Mouse (Mus musculus) G1E (cell line): ENCODE data around the gene Stc2. TPM values are rescaled to one million over a fixed set of nuclear protein-coding genes. Genes with fewer than 3 reads are reported as not detected.

Experiments
- ATAC-seq: 2 replicates; pipeline ENCODE4 v1.8.0; 2016; ENCODE audit warnings: mild to moderate bottlenecking; ENCODE audit not compliant: insufficient number of reproducible peaks, poor library complexity, low FRiP score, severe bottlenecking; ENCODE audit errors: extremely low read depth
- DNase-seq: peaks from one replicate; pipeline ENCODE4 v3.0.0; 2012; ENCODE audit warnings: low spot score
- H3K27me3 ChIP-seq: 2 replicates; pipeline ENCODE4 v1.6.1; 2012; ENCODE audit warnings: mild to moderate bottlenecking, low read length, inconsistent platforms; ENCODE audit not compliant: insufficient read depth
- H3K36me3 ChIP-seq: replicated peaks from 2 replicates; pipeline ENCODE3; 2012; ENCODE audit warnings: mild to moderate bottlenecking, inconsistent platforms
- H3K4me1 ChIP-seq: 2 replicates; pipeline ENCODE4 v1.6.1; 2012; ENCODE audit warnings: low read depth, low read length, inconsistent platforms, mixed read lengths; ENCODE audit not compliant: insufficient read depth
- H3K4me3 ChIP-seq: 2 replicates; pipeline ENCODE4 v1.5.1; 2012; ENCODE audit warnings: low read depth, mild to moderate bottlenecking, inconsistent platforms, low read length, moderate library complexity, mixed read lengths
- H3K9me3 ChIP-seq: replicated peaks from 2 replicates; pipeline ENCODE4 v1.6.1; 2012; ENCODE audit warnings: inconsistent platforms
- CTCF ChIP-seq: IDR thresholded peaks from 2 replicates; pipeline ENCODE4 v1.5.1; 2012; ENCODE audit warnings: low read depth, low read length, inconsistent platforms, mixed read lengths
- GATA1 ChIP-seq: IDR thresholded peaks from 2 replicates; pipeline ENCODE4 v1.6.1; 2012; ENCODE audit warnings: borderline replicate concordance, low read length, inconsistent platforms, mixed read lengths
- GATA2 ChIP-seq: IDR thresholded peaks from 2 replicates; pipeline ENCODE4 v1.6.1; 2012; ENCODE audit warnings: low read depth, low read length, inconsistent platforms, borderline replicate concordance
- POLR2AphosphoS5 ChIP-seq: IDR thresholded peaks from 2 replicates; pipeline ENCODE4 v1.6.1; 2012; ENCODE audit warnings: low read depth, low read length, inconsistent platforms; ENCODE audit not compliant: insufficient replicate concordance
- TAL1 ChIP-seq: conservative IDR thresholded peaks from 2 replicates; pipeline ENCODE4 v1.6.1; 2012; ENCODE audit warnings: low read depth, low read length, inconsistent platforms, mixed read lengths
- polyA plus RNA-seq: library from polyadenylated mRNA; stranded (reverse); fragments of >175 nt; gene quantifications from 2 replicates; pipeline ENCODE4 v1.2.3, GENCODE M21; 2012
- total RNA-seq, 2 experiments: library from RNA; stranded (forward) in 1 of 2; stranded (reverse) in 1 of 2; fragments of 200-1000 nt in 1 of 2; fragments of >200 nt in 1 of 2; fragmentation: Nextera tagmentation in 1 of 2; gene quantifications; 2 replicates each; pipeline ENCODE4 v1.2.3; 2014 to 2017

Stc2 gene
- total RNA-seq (2014; fragmentation: Nextera tagmentation) (not detected in 2 replicates), total RNA-seq (2017) (0.12 and 0.33 TPM in 2 replicates), polyA plus RNA-seq (not detected in 2 replicates)

DNA sequence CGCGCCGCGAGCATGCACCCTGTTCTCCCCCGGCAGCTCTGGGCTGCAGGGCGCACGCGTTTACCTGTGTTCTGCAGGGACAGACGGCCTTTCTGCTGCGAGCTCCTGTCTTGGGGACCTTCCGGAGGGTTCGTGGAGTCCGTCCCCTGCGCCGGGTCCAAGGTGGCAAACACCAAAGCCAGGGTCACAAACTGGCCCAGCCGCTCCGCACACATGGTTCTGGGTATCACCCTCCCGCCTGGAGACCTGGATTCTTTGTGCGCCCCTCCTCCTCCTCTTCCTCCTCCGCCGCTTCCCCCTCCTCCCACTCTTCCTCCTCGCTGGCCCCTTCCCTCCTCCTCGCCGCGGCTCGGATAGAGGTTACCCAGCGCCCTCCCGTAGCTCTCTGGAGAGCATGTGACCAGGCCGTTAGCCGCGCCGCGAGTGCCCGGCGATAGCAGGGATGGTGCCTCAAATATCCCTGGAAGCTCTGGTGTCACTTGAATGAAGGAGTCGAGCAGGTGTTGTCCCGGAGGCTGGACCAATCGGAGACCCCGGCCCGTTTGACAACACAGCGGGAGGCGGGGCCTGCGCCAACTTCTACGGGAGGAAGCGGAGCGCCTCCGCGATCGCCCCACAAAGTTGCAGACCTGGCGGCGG is at the start of gene Stc2:
Gene Stc2 (minus strand): TSS at position 427 of the 639 bp plus-strand sequence.
- no peak for DNase-seq
- TF ChIP-seq TAL1 (no peak), GATA1 (no peak), GATA2 (no peak), CTCF (no peak), POLR2AphosphoS5 (no peak)
- Histone ChIP-seq H3K9me3 (no peaks in the 10 kb centered on the region), H3K36me3 (no peaks in the 10 kb centered on the region), H3K27me3 (peaks cover 10% of the 10 kb centered on the region; the same call in 1 of the 2 replicates), H3K4me1 (no peaks in the 10 kb centered on the region; the same call in 1 of the 2 replicates), H3K4me3 (no peak within 1 kb of the TSS)
- no peak for ATAC-seq

DNA sequence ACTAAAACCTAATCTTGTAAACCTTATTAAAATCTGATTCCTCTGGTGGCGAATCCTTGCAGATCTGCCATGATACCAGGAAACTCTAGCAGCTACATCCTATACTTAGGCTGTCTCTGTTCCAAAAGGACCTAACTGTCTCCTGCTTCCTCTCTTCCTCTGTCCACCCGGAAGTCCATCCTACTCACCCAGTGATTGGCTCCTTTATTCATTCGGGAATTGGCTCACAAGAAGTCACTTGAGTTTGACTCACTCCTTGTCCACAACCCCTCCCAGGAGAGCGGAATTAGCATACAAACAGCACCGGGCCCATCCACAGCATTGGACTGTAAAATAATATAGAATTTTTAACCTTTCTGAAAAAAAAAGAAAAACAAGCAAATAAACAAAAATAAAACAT is 47.2 kb upstream of the Stc2 start:
- Histone ChIP-seq H3K4me1 (no peaks in the 10 kb centered on the region), H3K9me3 (no peaks in the 10 kb centered on the region), H3K36me3 (no peaks in the 10 kb centered on the region), H3K27me3 (no peaks in the 10 kb centered on the region; the same call in 1 of the 2 replicates), H3K4me3 (no peak overlapping the region)
- ATAC-seq (no peak), DNase-seq (no peak)
- TF ChIP-seq POLR2AphosphoS5 (no peak), GATA1 (no peak), TAL1 (no peak)

DNA sequence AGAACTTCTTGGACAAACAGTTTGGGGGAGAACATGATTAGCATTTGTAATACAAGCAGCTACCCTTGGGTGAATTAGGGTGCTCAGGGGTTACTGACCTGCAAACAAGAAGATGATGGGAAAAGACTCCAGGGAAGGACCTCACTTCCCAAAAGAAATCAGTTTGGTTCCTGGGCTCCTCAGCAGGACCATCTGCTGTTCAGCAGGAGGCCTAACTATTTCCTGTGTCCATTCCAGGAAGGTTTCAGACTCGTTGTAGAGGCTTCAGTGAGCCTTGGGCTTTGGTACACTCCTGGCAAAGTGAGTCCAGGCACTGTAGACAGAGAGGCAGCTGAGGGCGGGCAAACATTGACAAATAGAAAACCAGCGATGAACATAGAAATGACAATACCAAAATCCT is 42.5 kb upstream of the Stc2 start:
- H3K27me3 ChIP-seq = no peaks in the 10 kb centered on the region
- TF ChIP-seq CTCF (no peak), TAL1 (no peak), GATA2 (no peak), GATA1 (no peak), POLR2AphosphoS5 (no peak)
- H3K9me3 ChIP-seq = no peaks in the 10 kb centered on the region
- H3K36me3 ChIP-seq = no peaks in the 10 kb centered on the region
- H3K4me1 ChIP-seq = no peaks in the 10 kb centered on the region
- DNase-seq = no peak
- no peak for ATAC-seq
- H3K4me3 ChIP-seq = no peak overlapping the region

DNA sequence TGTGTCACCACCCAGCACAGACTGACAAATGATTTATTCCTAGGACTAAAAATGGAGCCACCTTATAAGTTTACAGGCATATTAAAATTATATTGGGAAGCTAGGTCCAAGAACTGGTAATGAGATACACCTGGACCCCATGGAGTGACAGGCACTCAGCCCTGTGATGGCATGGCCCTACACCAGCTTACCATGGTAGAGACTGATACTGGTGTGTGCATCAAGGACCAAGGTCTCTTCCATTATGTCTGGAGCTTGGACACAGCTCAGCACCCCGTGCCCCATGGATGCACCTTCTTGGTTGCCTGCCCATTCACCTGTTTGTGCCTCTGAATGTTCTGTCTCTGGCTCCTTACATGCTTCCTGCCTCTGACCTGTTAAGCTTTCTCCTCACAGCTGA is 36.9 kb upstream of the Stc2 start:
- Histone ChIP-seq H3K27me3 (no peaks in the 10 kb centered on the region), H3K36me3 (no peaks in the 10 kb centered on the region), H3K4me1 (no peaks in the 10 kb centered on the region), H3K9me3 (no peaks in the 10 kb centered on the region), H3K4me3 (no peak overlapping the region)
- DNase-seq (no peak), ATAC-seq (no peak)
- TF ChIP-seq GATA1 = no peak
- no peak for TF ChIP-seq TAL1
- no peak for TF ChIP-seq CTCF
- no peak for TF ChIP-seq POLR2AphosphoS5
- no peak for TF ChIP-seq GATA2

- ATAC-seq = no peak
- H3K9me3 ChIP-seq = no peaks in the 10 kb centered on the region
- no peaks in the 10 kb centered on the region for H3K4me1 ChIP-seq
- DNase-seq = no peak
- no peak overlapping the region for H3K4me3 ChIP-seq
- TF ChIP-seq TAL1 = no peak
- no peak for TF ChIP-seq GATA2
- TF ChIP-seq GATA1 = no peak
- TF ChIP-seq POLR2AphosphoS5 = no peak
- TF ChIP-seq CTCF = no peak
- H3K36me3 ChIP-seq = no peaks in the 10 kb centered on the region
- H3K27me3 ChIP-seq = no peaks in the 10 kb centered on the region; the same call in 1 of the 2 replicates
Observed at GRCm38 (mm10) chr11:31403080-31403479, 33.2 kb upstream of the Stc2 start.

DNA sequence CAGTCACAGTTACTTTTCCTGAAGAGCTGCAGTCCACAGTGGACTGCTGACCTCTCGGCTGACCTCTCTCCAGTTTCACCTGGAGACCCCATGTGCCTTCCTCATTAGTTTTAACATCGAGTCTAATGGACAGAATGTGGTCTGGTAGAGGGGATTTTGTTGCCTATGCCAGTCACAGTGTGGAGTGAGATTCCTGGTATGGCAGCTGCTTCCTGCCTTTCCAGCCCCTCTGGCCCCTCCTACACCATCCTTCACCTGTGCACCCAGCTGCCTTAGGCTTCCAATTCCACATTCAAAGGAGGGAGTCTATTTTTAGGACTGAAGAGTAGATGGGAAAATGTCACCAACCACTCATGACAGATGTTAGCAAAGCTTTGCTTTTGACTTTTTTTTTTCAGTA is 28.7 kb upstream of the Stc2 start:
- TF ChIP-seq POLR2AphosphoS5 (no peak), CTCF (no peak), GATA2 (no peak)
- DNase-seq (no peak), ATAC-seq (no peak)
- Histone ChIP-seq H3K4me3 (no peak overlapping the region), H3K36me3 (no peaks in the 10 kb centered on the region), H3K4me1 (no peaks in the 10 kb centered on the region), H3K27me3 (no peaks in the 10 kb centered on the region; the same call in 1 of the 2 replicates), H3K9me3 (no peaks in the 10 kb centered on the region)
